Mouse (Mus musculus) brain, embryonic 14.5 days (tissue): ENCODE results near the gene Dennd4a.

Source experiments
- CTCF ChIP-seq: fragments of 200-500 bp; IDR thresholded peaks from 2 replicates; pipeline ENCODE4 v1.5.1; 2012; ENCODE audit warnings: inconsistent platforms, mild to moderate bottlenecking, moderate library complexity, borderline replicate concordance; ENCODE audit not compliant: insufficient read depth, insufficient read length; ENCODE audit errors: extremely low read depth
- POLR2A ChIP-seq: fragments of 200-500 bp; IDR thresholded peaks from 2 replicates; pipeline ENCODE4 v1.6.1; 2012; ENCODE audit warnings: mild to moderate bottlenecking, inconsistent platforms, borderline replicate concordance; ENCODE audit not compliant: poor library complexity, insufficient read depth, insufficient read length, severe bottlenecking; ENCODE audit errors: extremely low read depth

- TF ChIP-seq CTCF (no peak), POLR2A (no peak)
These were observed 146.1 kb downstream of the Dennd4a start for GRCm38 (mm10) chr9:64957276-64957675.
